Mouse (Mus musculus) lung, postnatal 0 days (tissue): ENCODE data around the gene Naaa.

ENCODE experiments used
- CTCF ChIP-seq: IDR thresholded peaks from 2 replicates; pipeline ENCODE4 v1.5.1; 2016; ENCODE audit warnings: antibody characterized with exemption, mild to moderate bottlenecking
- EP300 ChIP-seq: IDR thresholded peaks from 2 replicates; pipeline ENCODE4 v1.6.1; 2016; ENCODE audit warnings: antibody characterized with exemption, mild to moderate bottlenecking, control low read depth

DNA sequence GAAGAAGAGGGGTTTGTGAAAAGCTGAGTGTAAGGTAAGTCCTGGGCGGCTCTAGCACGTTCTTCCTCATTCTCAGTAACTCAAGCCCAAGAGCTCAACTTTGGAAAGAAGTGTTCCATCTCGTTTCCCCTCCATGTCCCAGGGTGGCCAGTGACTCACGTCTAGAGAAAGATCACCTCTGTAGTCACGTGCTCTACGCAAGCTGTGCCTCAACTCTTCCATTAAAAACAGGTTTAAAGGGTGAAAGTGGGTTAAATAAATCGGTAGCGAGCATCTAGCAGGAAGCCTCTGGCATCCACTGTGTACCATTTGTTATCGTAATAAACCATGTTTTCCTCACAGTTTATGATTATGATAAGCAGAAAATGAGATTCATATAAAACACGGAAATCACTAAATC, 46.1 kb downstream of the Naaa start:
- no peak for TF ChIP-seq EP300
- no peak for TF ChIP-seq CTCF
